Mouse (Mus musculus) spleen, adult 10 weeks (tissue): ENCODE data around the gene Bcl11b. TPM values are rescaled to one million over a fixed set of nuclear protein-coding genes. Genes with fewer than 3 reads are reported as not detected.

ENCODE experiments used
- polyA plus RNA-seq: library from polyadenylated mRNA; stranded (reverse); fragments of 350-450 nt; fragmentation: Illumina TruSeq; extraction: RNeasy Lipid Tissue Mini Kit (QIAGEN cat#74804); gene quantifications from one replicate; pipeline ENCODE4 v1.2.3, GENCODE M21; 2015; ENCODE audit warnings: low replicate concordance; ENCODE audit not compliant: insufficient read depth

Gene Bcl11b
- polyA plus RNA-seq: 9.8 TPM

DNA sequence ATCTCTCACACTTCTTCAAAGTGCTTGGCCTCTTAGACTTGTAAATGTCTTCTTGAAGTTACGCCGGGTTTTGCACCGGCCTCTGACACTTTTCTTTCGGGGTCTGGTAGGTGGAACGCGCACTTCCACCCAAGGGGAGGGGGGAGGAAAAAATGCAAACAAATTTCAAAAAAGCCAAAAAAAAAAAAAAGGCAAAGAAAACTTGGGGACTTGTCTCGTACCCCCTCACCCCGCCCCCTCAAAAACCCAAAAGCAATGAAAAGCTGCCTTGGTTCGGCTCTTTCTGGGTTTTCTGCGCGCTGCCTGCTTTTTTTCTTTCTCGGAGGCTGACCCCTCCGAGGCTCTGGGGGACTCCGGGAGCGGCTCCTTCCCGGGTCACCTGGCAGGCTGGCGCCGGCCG is at the start of gene Bcl11b:
Gene Bcl11b (minus strand): TSS at position 120 of the 400 bp plus-strand sequence.

Other genes starting within 250 kb of the Bcl11b start
- 99.3 TPM for gene Setd3, start 175.7 kb upstream of the Bcl11b start, polyA plus RNA-seq
- gene Ccnk, start 176.0 kb upstream of the Bcl11b start, polyA plus RNA-seq: 41.6 TPM